Mouse (Mus musculus): ENCODE measurements around the gene Wsb1. TPM values are rescaled to one million over a fixed set of nuclear protein-coding genes. Genes with fewer than 3 reads are reported as not detected.
"Not testable (repeated sequence)": the region's sequence is repeated elsewhere in the genome, so short reads cannot be mapped to it uniquely, and the experiment has no call there.

Wsb1 gene
- 118 and 127 TPM in 2 replicates for total RNA-seq (2017)

DNA sequence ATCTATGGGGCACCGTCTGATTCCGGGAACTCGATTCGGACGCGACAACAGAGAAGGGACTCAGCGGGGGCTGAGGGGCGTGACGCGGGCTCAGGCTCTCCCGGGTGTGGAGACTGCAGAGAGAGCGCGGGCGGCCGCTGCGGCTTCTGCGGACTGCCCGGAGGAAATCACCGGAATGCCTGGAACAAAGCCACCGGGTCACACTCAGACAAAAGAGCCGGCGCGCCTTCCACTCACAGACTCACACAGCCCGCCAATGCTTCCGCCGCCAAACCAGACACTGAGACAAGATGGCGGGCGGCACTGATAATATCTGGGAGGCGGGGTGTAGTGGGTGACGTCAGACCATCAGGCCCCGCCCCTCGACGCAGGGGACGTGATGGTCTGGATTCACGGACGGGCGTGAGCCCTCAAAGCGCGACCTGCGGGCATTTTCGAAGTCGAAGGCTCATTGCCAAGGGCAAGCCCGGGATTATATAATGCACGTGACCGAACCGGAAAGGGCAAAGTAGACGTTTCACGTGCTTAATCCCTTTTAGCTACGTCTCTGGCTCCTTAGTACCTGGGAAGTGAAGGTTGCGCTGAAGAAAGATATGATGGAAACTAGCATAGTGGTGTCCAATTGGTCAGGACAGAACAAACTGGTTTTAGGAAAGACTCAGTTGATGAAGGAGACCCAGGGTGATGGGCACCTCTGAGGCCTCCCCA lies at the start of gene Wsb1:
Gene Wsb1 (minus strand): TSS at position 281 of the 708 bp plus-strand sequence.
- peak; percentile 90 for ATAC-seq (replicated peaks; ENCODE audit: low read depth, poor library complexity, severe bottlenecking)

DNA sequence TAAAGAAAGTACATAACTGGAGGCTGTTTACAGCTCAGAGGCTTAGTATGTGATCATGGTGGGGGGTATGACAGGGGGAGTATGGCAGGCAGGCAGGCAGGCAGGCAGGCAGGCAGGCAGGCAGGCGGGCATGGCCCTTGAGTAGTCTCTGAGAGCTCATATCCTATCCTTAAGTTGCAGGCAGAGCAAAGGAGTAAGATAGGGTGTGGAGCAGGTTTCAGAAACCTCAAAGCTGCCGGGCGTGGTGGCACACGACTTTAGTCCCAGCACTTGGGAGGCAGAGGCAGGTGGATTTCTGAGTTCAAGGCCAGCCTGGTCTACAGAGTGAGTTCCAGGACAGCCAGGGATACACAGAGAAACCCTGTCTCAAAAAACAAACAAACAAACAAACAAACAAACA lies 49.8 kb upstream of the Wsb1 start:
- not testable (repeated sequence) for ATAC-seq (replicated peaks; ENCODE audit: low read depth, poor library complexity, severe bottlenecking)

DNA sequence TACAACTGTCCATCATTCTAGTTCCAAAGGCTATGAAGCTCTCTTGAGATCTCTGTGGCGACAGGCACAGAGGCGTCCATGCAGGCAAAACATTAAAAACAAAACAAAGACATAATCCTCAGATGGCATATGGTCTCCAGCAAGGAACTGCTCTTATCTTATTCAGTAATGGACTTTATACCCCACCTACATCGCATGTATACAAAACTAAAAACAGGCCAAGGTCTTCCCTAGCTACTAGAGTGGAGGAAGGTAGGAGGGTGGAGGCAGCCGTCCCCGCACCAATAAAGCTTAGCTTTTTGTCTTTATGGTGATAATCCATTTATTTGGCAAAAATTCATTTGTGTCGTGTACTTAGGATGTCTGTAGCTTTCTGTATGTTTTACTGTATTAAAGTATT lies 48.6 kb upstream of the Wsb1 start:
- ATAC-seq (replicated peaks; ENCODE audit: low read depth, poor library complexity, severe bottlenecking) = no peak

DNA sequence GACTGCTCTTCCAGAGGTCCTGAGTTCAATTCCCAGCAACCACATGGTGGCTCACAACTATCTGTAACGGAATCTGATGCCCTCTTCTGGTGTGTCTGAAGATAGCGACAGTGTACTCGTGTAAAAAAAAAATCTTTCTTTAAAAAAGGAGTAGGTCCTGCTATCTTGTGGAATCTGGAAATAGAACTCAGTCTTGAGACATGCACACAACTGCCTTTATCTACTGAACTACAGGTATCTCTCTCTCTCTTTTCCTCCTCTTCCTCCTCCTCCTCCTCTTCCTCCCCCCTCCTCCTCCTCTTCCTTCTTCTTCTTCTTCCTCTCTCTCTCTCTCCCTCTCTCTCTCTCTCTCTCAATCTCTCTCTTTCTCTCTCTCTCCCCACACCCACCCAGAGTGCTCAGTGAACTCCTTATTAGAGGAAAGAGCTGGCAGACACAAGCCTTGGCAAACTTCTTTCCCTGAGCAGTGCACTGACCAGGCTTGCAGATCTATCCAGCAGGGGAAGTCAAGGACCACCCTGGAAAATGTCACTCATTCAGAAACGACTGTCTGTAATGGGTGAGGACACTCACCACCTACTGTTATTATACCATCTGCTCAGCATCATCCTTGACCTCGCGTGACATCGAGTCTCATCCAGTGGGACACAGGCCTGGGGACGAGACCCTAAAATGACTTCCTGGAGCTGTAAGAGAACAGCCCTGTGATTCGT lies 45.4 kb upstream of the Wsb1 start:
- ATAC-seq (replicated peaks; ENCODE audit: low read depth, poor library complexity, severe bottlenecking) = no peak

DNA sequence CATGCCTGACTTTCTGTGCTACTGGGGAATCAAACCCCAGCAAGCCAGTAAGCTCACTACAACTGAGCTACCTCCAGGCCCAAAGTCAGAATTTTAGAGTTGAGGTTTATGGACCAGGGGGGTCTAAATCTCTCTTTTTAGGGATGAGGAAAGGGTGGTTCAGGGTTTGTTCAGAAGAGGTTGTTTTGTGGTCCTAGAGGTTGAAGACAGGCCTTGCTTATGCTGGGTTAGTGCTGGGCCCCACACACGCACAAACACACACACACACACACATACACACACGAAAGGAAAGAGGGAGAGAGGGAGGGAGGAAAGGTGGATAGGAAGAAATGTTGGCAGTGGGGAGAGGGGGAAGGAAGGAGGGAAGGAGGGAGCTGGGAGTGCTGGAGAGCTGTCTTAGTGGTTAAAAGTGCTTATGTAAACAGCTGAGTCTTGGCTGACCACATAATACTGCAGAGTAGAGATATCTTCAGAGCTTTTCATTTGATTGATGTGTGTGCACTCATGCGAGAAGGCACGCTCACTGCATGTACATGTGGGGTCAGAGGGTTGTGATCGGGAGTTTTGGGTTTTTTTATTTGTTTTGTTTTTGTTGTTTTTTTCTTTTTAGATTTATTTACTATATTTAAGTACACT lies 42.5 kb upstream of the Wsb1 start, which contains the start of gene Gm9964:
Gene Gm9964 (minus strand): TSS at position 51 of the 636 bp plus-strand sequence.
- peak; percentile 79 for ATAC-seq (replicated peaks; ENCODE audit: low read depth, poor library complexity, severe bottlenecking)

DNA sequence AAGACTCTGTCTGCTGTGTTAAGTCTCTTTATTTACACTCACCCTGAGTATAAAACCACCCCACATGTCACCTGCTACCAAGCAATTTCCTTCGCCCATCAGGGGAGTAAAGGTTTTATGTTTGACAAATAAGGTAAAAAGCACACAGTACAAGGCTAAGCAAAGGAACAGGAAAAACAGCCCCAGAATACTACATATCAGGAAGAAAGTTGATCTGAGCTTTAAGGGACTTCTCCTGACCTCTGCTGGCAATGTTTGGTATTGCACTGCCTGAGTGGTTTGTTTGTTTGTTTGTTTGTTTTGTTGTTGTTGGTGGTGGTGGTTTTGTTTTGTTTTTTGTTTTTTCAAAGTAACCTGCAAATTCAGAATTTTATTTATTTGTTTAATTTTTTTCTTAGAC lies 41.7 kb upstream of the Wsb1 start:
- peak; percentile 57; the same call in 1 of the 2 replicates for ATAC-seq (replicated peaks; ENCODE audit: low read depth, poor library complexity, severe bottlenecking)

DNA sequence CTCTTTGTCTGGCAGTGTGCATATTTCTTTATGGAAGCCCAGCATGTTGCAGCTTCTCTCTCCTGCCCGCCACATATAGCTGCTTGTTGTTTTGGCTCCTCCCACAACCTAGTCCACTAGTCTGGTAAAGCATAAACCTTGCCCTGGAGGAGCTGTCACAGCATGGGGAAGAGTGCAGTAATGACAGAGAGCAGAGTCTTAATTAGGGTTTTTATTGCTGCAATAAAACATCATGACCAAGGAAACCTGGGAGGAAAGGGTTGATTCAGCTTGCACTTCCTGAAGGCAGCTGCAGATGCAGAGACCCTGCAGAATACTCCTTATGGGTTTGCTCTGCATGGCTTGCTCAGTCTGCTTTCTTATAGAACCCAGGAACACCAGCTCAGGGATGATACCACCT lies 39.5 kb upstream of the Wsb1 start:
- ATAC-seq (replicated peaks; ENCODE audit: low read depth, poor library complexity, severe bottlenecking) = no peak

DNA sequence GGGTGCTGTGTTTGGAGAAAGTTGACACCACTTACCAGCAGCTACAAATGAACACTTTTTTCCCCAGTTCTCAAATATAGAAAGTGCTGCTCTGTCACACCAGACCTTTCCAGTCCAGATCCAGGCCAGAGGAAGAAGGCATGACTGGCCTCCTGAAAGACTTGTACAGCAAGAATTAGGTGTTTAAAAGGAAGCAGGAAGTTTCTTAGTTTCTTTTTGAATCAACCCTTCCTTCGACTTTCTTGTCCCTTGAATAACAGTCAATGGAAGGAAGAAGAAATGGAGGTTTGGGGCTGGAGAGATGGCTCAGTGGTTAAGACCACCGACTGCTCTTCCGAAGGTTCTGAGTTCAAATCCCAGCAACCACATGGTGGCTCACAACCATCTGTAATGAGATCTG lies 38.6 kb upstream of the Wsb1 start:
- ATAC-seq (replicated peaks; ENCODE audit: low read depth, poor library complexity, severe bottlenecking) = no peak

DNA sequence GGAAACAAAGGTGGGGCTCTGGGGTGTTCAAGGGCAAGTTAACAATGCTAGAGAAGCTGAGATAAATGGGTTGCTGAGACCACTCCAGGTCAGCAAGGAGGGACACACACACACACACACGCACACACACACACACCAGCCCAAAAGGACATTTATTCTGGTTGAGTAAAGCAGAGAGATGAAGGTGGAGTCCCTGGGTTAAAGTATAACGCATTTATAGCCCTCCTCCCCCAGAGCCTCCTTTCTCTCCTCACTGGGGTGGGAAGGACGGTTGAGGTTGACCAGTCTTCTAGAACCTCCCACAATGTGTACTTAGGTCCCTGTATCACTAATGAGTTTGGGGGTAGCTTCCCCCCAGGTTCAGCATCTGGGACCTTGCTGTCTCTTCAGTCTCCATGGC lies 37.7 kb upstream of the Wsb1 start:
- no peak for ATAC-seq (replicated peaks; ENCODE audit: low read depth, poor library complexity, severe bottlenecking)

DNA sequence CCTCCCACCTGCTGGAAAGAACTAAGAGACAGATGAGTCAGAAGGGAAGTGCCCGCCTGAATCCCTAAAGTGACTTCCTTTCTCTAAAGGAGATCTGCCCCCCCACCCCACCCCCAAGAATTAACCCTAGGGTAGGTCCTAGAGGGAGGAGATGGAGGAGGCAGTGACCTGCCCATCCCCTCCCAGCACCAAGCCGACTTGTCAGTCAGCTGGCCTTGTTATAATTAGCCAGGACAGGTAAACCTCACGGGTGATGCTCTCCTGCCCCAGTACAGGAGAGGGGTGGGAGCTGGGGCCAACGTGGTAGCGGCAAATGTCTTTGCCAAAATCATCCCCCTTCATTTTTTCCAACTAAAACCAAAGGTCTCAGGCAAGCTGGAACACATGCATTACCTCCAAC lies 37.2 kb upstream of the Wsb1 start:
- no peak for ATAC-seq (replicated peaks; ENCODE audit: low read depth, poor library complexity, severe bottlenecking)

DNA sequence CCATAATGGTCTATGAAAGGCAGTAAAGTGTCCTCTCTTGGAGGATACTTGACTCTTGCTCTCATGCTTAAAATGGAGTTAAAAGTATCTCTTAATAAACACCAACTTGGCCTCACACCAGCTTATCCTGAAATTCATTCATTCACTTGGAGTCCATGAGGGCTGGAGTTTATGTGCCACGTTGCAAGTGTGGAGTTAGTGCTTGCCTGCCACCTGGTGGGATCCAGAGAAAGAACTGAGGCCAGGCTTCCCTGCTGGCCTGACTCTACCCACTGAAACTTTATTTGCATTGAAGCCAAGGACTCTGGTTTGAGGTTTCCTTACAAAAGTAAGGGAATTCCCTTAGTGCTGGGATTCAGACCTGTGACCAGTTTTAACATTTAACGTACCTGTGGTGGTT lies 36.0 kb upstream of the Wsb1 start:
- ATAC-seq (replicated peaks; ENCODE audit: low read depth, poor library complexity, severe bottlenecking) = peak; percentile 34; the same call in 1 of the 2 replicates

DNA sequence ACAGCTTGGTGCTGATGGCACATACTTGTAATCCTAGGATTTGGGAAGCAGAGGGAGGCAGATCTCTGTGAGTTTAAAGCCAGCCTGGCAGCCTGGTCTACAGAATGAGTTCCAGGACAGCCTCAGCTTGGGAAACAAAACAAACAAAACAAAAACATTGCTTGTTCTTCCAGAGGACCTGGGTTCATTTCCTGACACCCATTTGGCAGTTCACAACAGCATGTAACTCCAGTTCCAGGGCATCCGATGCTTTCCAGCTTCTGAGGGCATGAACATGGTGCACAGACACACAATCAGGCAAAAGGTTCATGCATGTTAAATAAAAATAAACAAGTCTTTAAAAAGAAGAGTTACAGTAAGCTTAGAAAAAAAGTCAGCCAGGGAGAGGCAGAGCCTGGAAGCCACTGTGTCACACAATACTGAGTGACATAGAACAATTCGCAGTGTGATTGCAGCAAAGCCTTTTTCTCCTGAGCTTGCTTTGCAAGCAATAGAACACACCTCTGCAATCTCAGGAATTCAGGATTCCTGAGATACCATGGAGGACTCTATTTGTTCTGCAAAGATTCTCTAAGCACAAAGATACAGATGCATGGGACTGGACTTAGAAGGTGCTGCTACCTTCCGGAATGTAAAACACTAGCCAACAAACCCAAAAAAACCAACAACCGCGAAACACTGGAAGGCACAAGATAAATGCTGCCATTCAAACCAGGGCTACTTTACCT lies 34.6 kb upstream of the Wsb1 start:
- ATAC-seq (replicated peaks; ENCODE audit: low read depth, poor library complexity, severe bottlenecking) = no peak

DNA sequence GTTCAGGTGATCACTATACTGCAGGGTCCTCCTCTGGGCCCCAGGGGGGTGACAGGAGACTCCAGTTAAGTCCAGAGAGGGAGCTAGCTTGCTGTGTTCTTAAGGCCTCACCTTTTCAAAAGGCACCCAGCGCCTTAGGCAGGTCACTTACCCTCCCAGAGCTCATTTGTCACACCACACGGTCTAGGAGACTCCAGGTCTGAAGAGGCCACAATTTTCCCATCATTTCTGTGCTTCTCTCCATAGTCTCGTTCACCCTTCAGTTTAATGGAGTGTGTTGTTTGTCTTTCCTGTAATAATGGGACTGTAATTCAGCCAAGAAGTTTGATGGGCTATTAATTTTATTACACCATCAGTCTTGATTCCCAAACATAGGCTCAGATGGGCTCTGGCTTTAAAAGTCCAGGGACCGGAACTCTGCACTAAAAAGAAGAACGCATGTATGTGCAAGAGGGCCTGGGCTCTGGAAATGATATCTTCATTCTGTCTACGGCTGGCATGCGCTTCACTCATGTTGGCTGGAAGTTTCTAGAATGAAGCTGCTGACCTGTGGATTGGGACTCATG lies 33.9 kb upstream of the Wsb1 start:
- ATAC-seq (replicated peaks; ENCODE audit: low read depth, poor library complexity, severe bottlenecking) = no peak

DNA sequence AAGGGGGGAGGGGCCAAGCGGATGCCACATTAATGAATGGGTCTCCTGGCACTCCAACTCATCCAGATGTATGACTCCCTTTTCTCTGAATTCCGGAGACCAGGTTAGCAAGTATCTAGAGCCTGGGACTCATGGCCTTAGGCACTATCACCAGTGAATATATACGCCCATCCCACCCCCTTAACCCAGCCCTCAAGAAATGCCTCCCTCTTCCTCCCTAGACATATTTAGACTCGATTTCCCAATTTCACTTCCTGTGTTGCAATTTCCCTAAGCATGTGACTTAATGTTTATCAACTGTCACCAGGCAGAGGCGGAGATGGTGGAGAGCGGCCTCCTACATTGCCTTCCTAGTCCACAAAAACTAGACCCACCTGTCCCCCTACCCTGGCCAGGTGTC lies 33.0 kb upstream of the Wsb1 start:
- ATAC-seq (replicated peaks; ENCODE audit: low read depth, poor library complexity, severe bottlenecking) = peak; percentile 82

DNA sequence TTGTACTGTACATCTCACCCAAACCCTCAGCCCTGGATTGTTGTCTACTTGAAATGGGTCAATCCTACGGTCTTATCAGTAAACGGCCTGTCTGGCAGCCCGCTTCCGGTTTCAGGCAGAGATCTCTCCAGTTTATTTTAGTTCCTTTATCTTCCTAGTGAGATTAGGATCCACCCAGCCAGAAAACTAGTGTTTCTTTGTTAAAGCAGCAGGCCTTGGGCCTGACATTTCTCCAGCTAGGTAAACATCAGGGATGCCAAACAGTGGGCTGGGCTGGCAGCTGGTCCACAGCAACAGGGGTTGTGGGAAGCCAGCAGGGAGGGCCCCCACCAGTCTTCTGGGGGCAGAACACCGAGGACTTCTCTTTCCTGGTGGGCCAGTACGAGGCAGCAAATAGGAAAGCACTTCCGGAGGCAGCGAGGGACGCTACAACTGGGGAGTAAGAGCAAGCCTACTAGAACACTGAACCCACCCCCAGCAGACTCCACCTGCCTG lies 31.9 kb upstream of the Wsb1 start:
- ATAC-seq (replicated peaks; ENCODE audit: low read depth, poor library complexity, severe bottlenecking) = peak; percentile 30

DNA sequence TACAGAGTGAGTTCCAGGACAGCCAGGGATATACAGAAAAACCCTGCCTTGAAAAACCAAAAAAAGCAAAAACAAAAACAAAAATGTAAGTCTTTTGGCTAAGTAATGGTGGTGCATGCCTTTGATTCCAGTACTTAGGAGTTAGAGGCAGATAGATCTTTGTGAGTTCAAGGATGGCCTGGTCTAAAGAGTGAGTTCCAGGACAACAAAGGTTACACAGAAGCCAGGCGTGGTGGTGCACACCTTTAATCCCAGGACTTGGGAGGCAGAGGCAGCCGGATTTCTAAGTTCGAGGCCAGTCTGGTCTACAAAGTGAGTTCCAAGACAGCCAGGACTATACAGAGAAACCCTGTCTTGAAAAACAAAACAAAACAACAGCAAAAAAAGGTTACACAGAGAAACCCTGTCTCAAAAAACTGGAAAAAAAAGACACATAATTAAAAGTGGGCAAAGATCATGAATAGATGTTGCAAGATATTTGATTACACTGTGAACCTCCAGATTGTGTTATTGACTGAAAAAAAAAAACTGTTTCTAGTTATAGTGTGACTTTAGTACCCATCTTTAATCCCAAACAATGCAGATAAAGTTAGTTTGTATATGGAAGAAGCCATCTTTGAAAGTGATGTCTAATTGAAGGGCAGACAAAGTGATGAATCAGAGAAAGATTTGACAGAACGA lies 29.0 kb upstream of the Wsb1 start:
- ATAC-seq (replicated peaks; ENCODE audit: low read depth, poor library complexity, severe bottlenecking) = no peak

DNA sequence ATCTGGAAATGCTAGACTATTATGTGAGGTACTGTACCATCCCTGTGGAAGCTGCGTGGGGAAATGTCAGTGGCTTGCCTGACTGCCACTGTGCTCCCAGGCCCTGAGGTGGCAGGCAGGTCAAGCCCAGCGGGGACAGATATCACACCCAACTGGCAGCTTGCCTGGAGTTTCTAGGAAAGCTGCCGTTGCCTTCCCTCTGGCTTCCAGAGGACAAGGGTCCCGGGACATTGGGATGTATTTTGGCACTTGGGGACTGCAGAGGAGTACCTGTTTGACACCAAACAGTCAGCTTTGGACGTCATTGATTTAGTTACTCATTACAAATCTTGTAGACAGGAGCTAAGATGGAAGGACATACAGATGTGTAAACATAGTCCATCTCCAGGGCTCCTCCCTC lies 26.9 kb upstream of the Wsb1 start:
- no peak for ATAC-seq (replicated peaks; ENCODE audit: low read depth, poor library complexity, severe bottlenecking)

DNA sequence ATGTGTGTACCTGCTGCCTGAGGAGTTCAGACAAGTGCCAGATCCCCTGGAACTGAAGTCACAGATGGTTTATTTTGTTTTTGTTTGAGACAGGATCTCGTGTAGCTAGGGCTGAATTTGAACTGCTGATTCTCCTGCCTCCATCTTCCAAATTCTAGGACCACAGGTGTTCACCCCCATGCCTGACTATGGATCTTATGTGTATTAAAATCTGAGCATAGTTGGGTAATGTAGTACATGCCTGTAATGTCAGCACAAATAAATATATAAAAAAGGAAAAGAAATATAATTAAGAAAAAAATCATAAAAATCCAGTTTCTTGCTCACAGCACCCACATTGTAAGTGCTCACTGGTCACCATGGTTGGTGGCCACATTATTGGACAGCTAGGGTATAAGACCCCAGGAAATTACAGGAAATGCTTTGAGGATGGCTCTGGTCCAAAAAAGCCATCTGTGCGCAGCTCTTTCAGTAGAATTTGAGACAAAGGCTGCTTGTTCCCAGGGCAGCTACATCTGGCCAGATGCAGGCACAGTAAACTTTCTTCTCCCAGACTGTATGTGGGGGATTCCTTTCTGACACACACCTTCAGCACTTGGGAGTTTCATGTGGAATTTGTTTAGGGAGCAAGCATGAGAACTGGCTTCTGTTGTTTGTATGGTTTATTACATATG lies 25.4 kb upstream of the Wsb1 start:
- ATAC-seq (replicated peaks; ENCODE audit: low read depth, poor library complexity, severe bottlenecking) = no peak

DNA sequence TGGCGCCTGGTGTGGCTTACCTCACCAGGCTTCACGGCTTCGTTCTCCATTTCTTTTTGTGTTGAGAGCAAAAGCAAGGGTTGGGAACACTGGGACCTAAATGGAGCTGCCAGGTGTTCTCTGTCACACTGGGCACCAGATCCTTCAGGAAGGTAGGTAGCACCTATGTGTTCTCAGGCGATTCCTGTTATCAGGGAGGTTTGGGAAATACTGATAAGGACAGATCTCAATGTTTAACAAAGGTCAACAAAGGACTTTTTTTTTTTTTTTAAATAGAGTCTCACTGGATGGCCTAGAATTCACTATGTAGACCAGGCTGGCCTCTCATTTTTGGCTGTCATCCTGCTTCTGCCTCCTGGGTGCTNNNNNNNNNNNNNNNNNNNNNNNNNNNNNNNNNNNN lies 19.3 kb upstream of the Wsb1 start:
- no peak for ATAC-seq (replicated peaks; ENCODE audit: low read depth, poor library complexity, severe bottlenecking)
